Comparison of ENCODE assay signal across 26 mouse cellular contexts in the genomic region with DNA sequence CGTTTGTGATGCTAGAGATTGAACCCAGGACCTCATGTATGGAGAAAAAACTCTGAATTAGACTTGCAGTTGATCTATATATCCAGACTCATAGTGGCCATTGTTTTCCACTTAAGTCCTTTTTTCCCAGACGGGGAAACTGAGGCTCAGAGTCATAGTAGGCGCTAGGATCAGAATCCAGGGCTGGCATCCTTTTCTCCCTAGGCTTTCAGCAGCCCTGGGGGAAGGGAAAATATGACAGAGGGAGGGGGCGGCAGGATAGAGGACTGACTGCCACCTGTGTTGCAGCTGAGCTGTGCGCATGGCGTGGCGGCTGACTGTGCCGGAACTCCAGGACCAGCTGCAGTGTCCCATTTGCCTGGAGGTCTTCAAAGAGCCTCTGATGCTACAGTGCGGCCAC. TPM values are rescaled to one million over a fixed set of nuclear protein-coding genes. Genes with fewer than 3 reads are reported as not detected.
A peak's percentile ranks its signal among the peaks of the same experiment; 100 is the strongest.
DNase-seq lines count a peak whose midpoint lies in the region; ATAC-seq and TF ChIP-seq lines count a peak whose summit lies in the region.
"Had no signal": no experiment of that assay in that cellular context is flagged by ENCODE, and none has a peak within 500 bp of the region (broad histone marks: within the 10 kb centered on the region; RNA-seq: fewer than 3 reads in every experiment).

A gene (plus strand): TSS at position 301 of the 400 bp plus-strand sequence.

- ATAC-seq in forebrain, embryonic 12.5 days (ENCODE audit: low FRiP score) = no peak
- no peak for ATAC-seq in forebrain, postnatal 0 days
- no peak for ATAC-seq in midbrain, embryonic 16.5 days
- ATAC-seq in limb, embryonic 13.5 days (ENCODE audit: low FRiP score, low read depth) = no peak
- ATAC-seq: forebrain, embryonic 15.5 days; intestine, embryonic 16.5 days had no signal

- DNase-seq in forebrain, postnatal 0 days = no peak
- no peak for DNase-seq in midbrain, embryonic 10.5 days (ENCODE audit: low spot score)
- DNase-seq in embryonic facial prominence, embryonic 10.5 days (ENCODE audit: low spot score) = no peak
- no peak for DNase-seq in spleen, postnatal 4 days (ENCODE audit: low spot score in 2 of 2)
- no peak for DNase-seq in frontal cortex, postnatal 36 days (ENCODE audit: low spot score in 2 of 2)
- DNase-seq: adrenal gland, adult 8-10 months; cerebellum, adult 11 months; cerebellum, adult 8-10 months; gastrocnemius, adult 2 months; gastrocnemius, postnatal 36 days; heart, adult 18-20 months; heart, postnatal 14 days had no signal

- peaks cover 12% of the 10 kb centered on the region for H3K9me3 ChIP-seq in forebrain, embryonic 12.5 days
- H3K9me3 ChIP-seq in forebrain, postnatal 0 days (ENCODE audit: low read length) = no peaks in the 10 kb centered on the region
- peaks cover 8% of the 10 kb centered on the region for H3K9me3 ChIP-seq in midbrain, embryonic 10.5 days (replicated peaks)
- H3K9me3 ChIP-seq in midbrain, embryonic 16.5 days (replicated peaks; ENCODE audit: control insufficient read depth, low read length, poor library complexity, severe bottlenecking) = no peaks in the 10 kb centered on the region; the same call in 1 of the 2 replicates
- H3K9me3 ChIP-seq in embryonic facial prominence, embryonic 10.5 days = peaks cover 15% of the 10 kb centered on the region
- peaks cover 13% of the 10 kb centered on the region for H3K9me3 ChIP-seq in limb, embryonic 13.5 days
- H3K9me3 ChIP-seq: G1E had no signal

- 56% methylated on average over 9 of the region's 9 CpGs for WGBS in forebrain, embryonic 12.5 days
- 69% methylated on average over 9 of the region's 9 CpGs for WGBS in forebrain, postnatal 0 days
- WGBS in midbrain, embryonic 10.5 days = 66% methylated on average over 9 of the region's 9 CpGs
- WGBS in midbrain, embryonic 16.5 days = 65% methylated on average over 9 of the region's 9 CpGs
- 57% methylated on average over 9 of the region's 9 CpGs for WGBS in embryonic facial prominence, embryonic 10.5 days
- WGBS in limb, embryonic 13.5 days = 50% methylated on average over 9 of the region's 9 CpGs

- peak within 1 kb of the TSS; percentile 10; the same call in 1 of the 2 replicates for H3K4me2 ChIP-seq in forebrain, embryonic 12.5 days
- H3K4me2 ChIP-seq in forebrain, postnatal 0 days (ENCODE audit: low read depth) = no peak within 1 kb of the TSS
- no peak within 1 kb of the TSS for H3K4me2 ChIP-seq in midbrain, embryonic 16.5 days (ENCODE audit: low read length)
- H3K4me2 ChIP-seq in limb, embryonic 13.5 days (replicated peaks) = 0 out of 2 replicates have a peak within 1 kb of the TSS, but pooled peaks have one; percentile 19
- H3K4me2 ChIP-seq: forebrain, embryonic 15.5 days; heart, embryonic 11.5 days; heart, embryonic 15.5 days; hindbrain, embryonic 15.5 days had no signal

- H3K4me3 ChIP-seq in forebrain, embryonic 12.5 days (replicated peaks) = no peak within 1 kb of the TSS
- no peak within 1 kb of the TSS for H3K4me3 ChIP-seq in forebrain, postnatal 0 days (ENCODE audit: low read depth, low read length)
- peak within 1 kb of the TSS; percentile 27 for H3K4me3 ChIP-seq in midbrain, embryonic 10.5 days
- no peak within 1 kb of the TSS for H3K4me3 ChIP-seq in midbrain, embryonic 16.5 days (ENCODE audit: low read depth, low read length)
- peak within 1 kb of the TSS; percentile 5; the same call in 1 of the 2 replicates for H3K4me3 ChIP-seq in embryonic facial prominence, embryonic 10.5 days
- H3K4me3 ChIP-seq in limb, embryonic 13.5 days = no peak within 1 kb of the TSS
- H3K4me3 ChIP-seq: forebrain, embryonic 15.5 days; gastrocnemius, adult 2 months; heart, embryonic 15.5 days; hindbrain, embryonic 15.5 days had no signal

- H3K27me3 ChIP-seq in forebrain, embryonic 12.5 days = peaks cover 18% of the 10 kb centered on the region
- no peaks in the 10 kb centered on the region for H3K27me3 ChIP-seq in forebrain, postnatal 0 days (ENCODE audit: insufficient read depth, low read length)
- peaks cover 15% of the 10 kb centered on the region for H3K27me3 ChIP-seq in midbrain, embryonic 10.5 days (ENCODE audit: low read depth, poor library complexity, severe bottlenecking)
- no peaks in the 10 kb centered on the region for H3K27me3 ChIP-seq in midbrain, embryonic 16.5 days (ENCODE audit: control insufficient read depth, insufficient read depth, low read depth, low read length)
- H3K27me3 ChIP-seq in embryonic facial prominence, embryonic 10.5 days (replicated peaks; ENCODE audit: low read depth, poor library complexity, severe bottlenecking) = peaks cover 27% of the 10 kb centered on the region
- peaks cover 29% of the 10 kb centered on the region for H3K27me3 ChIP-seq in limb, embryonic 13.5 days
- H3K27me3 ChIP-seq: forebrain, embryonic 15.5 days had no signal

- no peaks in the 10 kb centered on the region for H3K36me3 ChIP-seq in forebrain, embryonic 12.5 days (replicated peaks)
- H3K36me3 ChIP-seq in forebrain, postnatal 0 days (ENCODE audit: insufficient read depth) = no peaks in the 10 kb centered on the region
- H3K36me3 ChIP-seq in midbrain, embryonic 10.5 days = no peaks in the 10 kb centered on the region
- no peaks in the 10 kb centered on the region for H3K36me3 ChIP-seq in midbrain, embryonic 16.5 days (ENCODE audit: control insufficient read depth, insufficient read depth, low read length)
- no peaks in the 10 kb centered on the region for H3K36me3 ChIP-seq in embryonic facial prominence, embryonic 10.5 days (replicated peaks)
- no peaks in the 10 kb centered on the region for H3K36me3 ChIP-seq in limb, embryonic 13.5 days
- H3K36me3 ChIP-seq: forebrain, embryonic 15.5 days; G1E; heart, embryonic 15.5 days; hindbrain, embryonic 15.5 days had no signal

- TF ChIP-seq CTCF in forebrain, postnatal 0 days (IDR thresholded peaks at IDR 0.05; ENCODE audit: low read depth) = no peak

- H3K9ac ChIP-seq in forebrain, embryonic 12.5 days = no peak within 1 kb of the TSS
- no peak within 1 kb of the TSS for H3K9ac ChIP-seq in forebrain, postnatal 0 days
- H3K9ac ChIP-seq in midbrain, embryonic 16.5 days (ENCODE audit: low read depth, low read length) = no peak within 1 kb of the TSS
- H3K9ac ChIP-seq in limb, embryonic 13.5 days = no peak within 1 kb of the TSS
- H3K9ac ChIP-seq: forebrain, embryonic 15.5 days; heart, embryonic 15.5 days; hindbrain, embryonic 15.5 days had no signal

- H3K27ac ChIP-seq in forebrain, embryonic 12.5 days = no peak within 1 kb of the TSS
- H3K27ac ChIP-seq in forebrain, postnatal 0 days (ENCODE audit: low read depth, low read length) = no peak within 1 kb of the TSS
- H3K27ac ChIP-seq in midbrain, embryonic 10.5 days (replicated peaks) = no peak within 1 kb of the TSS
- H3K27ac ChIP-seq in midbrain, embryonic 16.5 days (ENCODE audit: low read length) = no peak within 1 kb of the TSS
- no peak within 1 kb of the TSS for H3K27ac ChIP-seq in embryonic facial prominence, embryonic 10.5 days (replicated peaks)
- H3K27ac ChIP-seq in limb, embryonic 13.5 days = no peak within 1 kb of the TSS
- H3K27ac ChIP-seq: forebrain, embryonic 15.5 days; gastrocnemius, adult 2 months; heart, embryonic 15.5 days; hindbrain, embryonic 15.5 days had no signal

- no peaks in the 10 kb centered on the region for H3K4me1 ChIP-seq in forebrain, embryonic 12.5 days
- no peaks in the 10 kb centered on the region for H3K4me1 ChIP-seq in forebrain, postnatal 0 days (ENCODE audit: insufficient read depth)
- no peaks in the 10 kb centered on the region; the same call in 1 of the 2 replicates for H3K4me1 ChIP-seq in midbrain, embryonic 10.5 days
- H3K4me1 ChIP-seq in midbrain, embryonic 16.5 days (ENCODE audit: control insufficient read depth, insufficient read depth, low read length) = no peaks in the 10 kb centered on the region
- H3K4me1 ChIP-seq in embryonic facial prominence, embryonic 10.5 days = 0 out of 2 replicates have a peak, but pooled peaks cover 4% of the 10 kb centered on the region
- 0 out of 2 replicates have a peak, but pooled peaks cover 5% of the 10 kb centered on the region for H3K4me1 ChIP-seq in limb, embryonic 13.5 days
- H3K4me1 ChIP-seq: forebrain, embryonic 15.5 days; heart, embryonic 15.5 days; hindbrain, embryonic 15.5 days had no signal

RNA-seq across cellular contexts. Expression of the gene that starts here (rescaled TPM):
- polyA plus RNA-seq in forebrain, embryonic 12.5 days (2016; fragmentation: Nextera tagmentation; extraction: Ambion mirVana) = not detected in 2 replicates
- not detected in 2 replicates for total RNA-seq in forebrain, postnatal 0 days (2014; rRNA removed)
- not detected in 2 replicates for polyA plus RNA-seq in forebrain, postnatal 0 days (2015; fragmentation: Nextera tagmentation; extraction: Ambion mirVana)
- polyA plus RNA-seq in midbrain, embryonic 10.5 days (2016; fragmentation: Nextera tagmentation; extraction: Ambion mirVana) = not detected in 2 replicates
- not detected in 2 replicates for polyA plus RNA-seq in midbrain, embryonic 16.5 days (2015; fragmentation: Nextera tagmentation; extraction: Ambion mirVana)
- polyA plus RNA-seq in embryonic facial prominence, embryonic 10.5 days (2016; fragmentation: Nextera tagmentation; extraction: Ambion mirVana) = not detected in 2 replicates
- not detected in 2 replicates for polyA plus RNA-seq in limb, embryonic 13.5 days (2015; fragmentation: Nextera tagmentation; extraction: Ambion mirVana)
- total RNA-seq: adrenal gland, adult 8-10 months; common myeloid progenitor, adult 5-6 weeks; gastrocnemius, adult 2 months; gastrocnemius, postnatal 36 days; heart, postnatal 14 days; hematopoietic stem cell, adult 5-6 weeks had no signal
- polyA plus RNA-seq: brain, embryonic 14.5 days; C2C12; embryonic facial prominence, embryonic 14.5 days; forebrain, embryonic 15.5 days; G1E; heart, embryonic 11.5 days; heart, embryonic 15.5 days; hindbrain, embryonic 15.5 days had no signal

Comparison
In these comparisons a context has a peak if more than half of its experiments do, and no peak if none do; other contexts are left out.
1. H3K4me2 ChIP-seq: peak in forebrain, embryonic 12.5 days (single experiment) and limb, embryonic 13.5 days (single experiment); none in forebrain, postnatal 0 days (single experiment) and midbrain, embryonic 16.5 days (single experiment).
2. H3K4me3 ChIP-seq: peak in midbrain, embryonic 10.5 days (single experiment) and embryonic facial prominence, embryonic 10.5 days (single experiment); none in forebrain, embryonic 12.5 days (single experiment), forebrain, postnatal 0 days (single experiment), midbrain, embryonic 16.5 days (single experiment) and limb, embryonic 13.5 days (single experiment).